Mouse (Mus musculus) intestine, embryonic 16.5 days (tissue): ENCODE measurements around the gene Tbx1. TPM values are rescaled to one million over a fixed set of nuclear protein-coding genes. Genes with fewer than 3 reads are reported as not detected.

ENCODE experiments used
- ATAC-seq: fragments of 200-750 bp; cut with Nextera tagmentation; 2 replicates; pipeline ENCODE4 v1.8.0; 2017; ENCODE audit warnings: moderate TSS enrichment, moderate library complexity
- H3K27ac ChIP-seq: fragments of 300-500 bp; sonication (generic); 2 replicates; pipeline ENCODE4 v1.5.1; 2014; ENCODE audit warnings: mild to moderate bottlenecking, low read length
- H3K27me3 ChIP-seq: fragments of 300-500 bp; sonication (generic); replicated peaks from 2 replicates; pipeline ENCODE4 v1.6.1; 2014; ENCODE audit warnings: low read length, control low read depth, mixed read lengths; ENCODE audit not compliant: control insufficient read depth, insufficient read depth
- H3K36me3 ChIP-seq: fragments of 300-500 bp; sonication (generic); 2 replicates; pipeline ENCODE4 v1.6.1; 2014; ENCODE audit warnings: low read length, control low read depth; ENCODE audit not compliant: control insufficient read depth, insufficient read depth
- H3K4me1 ChIP-seq: fragments of 300-500 bp; sonication (generic); 2 replicates; pipeline ENCODE4 v1.6.1; 2014; ENCODE audit warnings: low read length, control low read depth, mixed read lengths; ENCODE audit not compliant: control insufficient read depth, insufficient read depth
- H3K4me2 ChIP-seq: fragments of 300-500 bp; sonication (generic); 2 replicates; pipeline ENCODE4 v1.6.1; 2014; ENCODE audit warnings: low read depth, low read length, control low read depth
- H3K4me3 ChIP-seq: fragments of 300-500 bp; sonication (generic); 2 replicates; pipeline ENCODE4 v1.5.1; 2014; ENCODE audit warnings: mild to moderate bottlenecking, low read length
- H3K9ac ChIP-seq: fragments of 300-500 bp; sonication (generic); 2 replicates; pipeline ENCODE4 v1.6.1; 2014; ENCODE audit warnings: low read depth, low read length
- H3K9me3 ChIP-seq: fragments of 300-500 bp; sonication (generic); 2 replicates; pipeline ENCODE4 v1.6.1; 2016; ENCODE audit warnings: low read length, control low read depth; ENCODE audit not compliant: control insufficient read depth
- WGBS: fragments of 180-500 bp; shearing (Covaris S2); extraction: QIAGEN DNeasy Blood & Tissue Kit; methylation state at CpG from one replicate; pipeline ENCODE4 v1.1.7; 2014; 5-methylcytosine and 5-hydroxymethylcytosine counted together
- polyA plus RNA-seq: library from polyadenylated mRNA; unstranded; fragments of >200 nt; fragmentation: Nextera tagmentation; extraction: Ambion mirVana; gene quantifications from 2 replicates; pipeline ENCODE4 v1.2.1, GENCODE M21; 2015

The Tbx1 gene
- polyA plus RNA-seq, 1 experiment from 2014 or later = 0.09 TPM

DNA sequence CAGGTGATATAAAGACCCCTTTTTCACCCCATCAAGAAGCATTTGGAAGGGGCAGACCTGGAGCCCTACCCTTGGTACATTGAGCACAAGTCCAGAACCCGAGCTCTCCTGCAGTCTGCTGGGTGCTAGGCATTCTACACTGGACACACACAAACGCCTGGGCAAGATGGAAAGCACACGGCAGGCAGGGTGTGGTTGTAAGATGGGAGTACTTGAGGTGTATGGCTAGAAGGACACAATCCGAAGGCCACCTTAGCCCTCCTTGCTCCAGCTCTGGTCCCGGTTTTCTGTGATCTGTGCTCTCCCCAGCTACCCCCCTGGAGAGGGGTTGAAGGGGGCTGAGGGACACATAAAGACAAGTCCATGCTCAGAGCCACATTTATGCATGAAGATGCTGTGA is 39.8 kb upstream of the Tbx1 start:
- peak overlapping the region; percentile 34 for H3K27ac ChIP-seq
- H3K9me3 ChIP-seq = no peaks in the 10 kb centered on the region
- ATAC-seq = peak; percentile 6; the same call in 1 of the 2 replicates
- no peaks in the 10 kb centered on the region for H3K36me3 ChIP-seq
- WGBS = 51% methylated on average over 5 of the region's 5 CpGs
- H3K4me3 ChIP-seq = peak overlapping the region; percentile 81
- peak overlapping the region; percentile 93 for H3K4me2 ChIP-seq
- peak overlapping the region; percentile 90 for H3K9ac ChIP-seq
- peaks cover 9% of the 10 kb centered on the region for H3K27me3 ChIP-seq
- peaks cover 48% of the 10 kb centered on the region for H3K4me1 ChIP-seq

DNA sequence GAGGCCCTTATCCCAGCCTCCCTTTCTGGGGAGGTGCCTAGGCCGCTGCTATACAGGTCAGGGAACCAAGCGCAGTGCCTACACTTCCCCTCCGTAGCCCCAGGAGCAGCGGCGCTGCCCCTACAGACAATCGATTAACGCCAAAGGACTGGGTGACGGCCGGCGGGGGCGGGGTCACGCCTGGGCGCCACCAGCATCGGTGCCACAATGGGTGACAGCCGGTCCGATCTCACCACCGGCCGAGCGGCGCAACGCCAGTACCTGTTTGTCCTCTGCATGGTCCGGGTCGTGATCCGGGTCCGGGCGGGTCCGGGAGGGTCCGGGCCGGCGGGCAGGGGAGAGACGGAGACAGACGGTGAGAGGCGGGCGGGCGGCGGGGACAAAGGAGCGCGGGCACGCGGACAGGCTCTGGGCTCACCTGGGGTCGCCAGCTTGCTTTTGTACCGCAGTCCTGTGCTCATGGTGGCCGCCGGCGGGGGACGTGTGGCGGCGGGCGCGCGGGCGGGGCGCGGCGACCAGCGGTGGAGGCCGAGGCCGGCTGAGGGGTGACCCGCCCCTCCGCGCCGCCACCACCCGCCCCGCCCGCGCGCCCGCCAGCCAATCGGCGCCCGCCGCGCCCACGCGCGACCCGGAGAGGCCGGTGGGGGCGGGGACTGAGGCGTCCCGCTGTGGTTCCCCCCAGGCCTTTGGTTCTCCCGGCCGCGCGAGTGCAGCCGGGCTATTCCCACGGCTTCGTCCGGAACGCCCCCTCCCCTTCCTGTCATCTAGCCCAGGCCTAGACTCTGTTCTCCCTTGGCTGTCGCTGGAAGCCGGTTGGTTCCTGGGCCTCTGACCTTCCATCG is 39.1 kb upstream of the Tbx1 start, which contains the start of gene Sept5:
Sept5 (minus strand) TSS at position 565 of the 842 bp plus-strand sequence.
- H3K27ac ChIP-seq = peak within 1 kb of the TSS; percentile 57
- peak; percentile 62 for ATAC-seq
- no peaks in the 10 kb centered on the region for H3K9me3 ChIP-seq
- H3K27me3 ChIP-seq = peaks cover 14% of the 10 kb centered on the region
- H3K9ac ChIP-seq = peak within 1 kb of the TSS; percentile 90
- H3K4me2 ChIP-seq = peak within 1 kb of the TSS; percentile 93
- under 1% methylated on average over 63 of the region's 93 CpGs for WGBS
- H3K36me3 ChIP-seq = no peaks in the 10 kb centered on the region
- H3K4me1 ChIP-seq = peaks cover 48% of the 10 kb centered on the region
- peak within 1 kb of the TSS; percentile 81 for H3K4me3 ChIP-seq

DNA sequence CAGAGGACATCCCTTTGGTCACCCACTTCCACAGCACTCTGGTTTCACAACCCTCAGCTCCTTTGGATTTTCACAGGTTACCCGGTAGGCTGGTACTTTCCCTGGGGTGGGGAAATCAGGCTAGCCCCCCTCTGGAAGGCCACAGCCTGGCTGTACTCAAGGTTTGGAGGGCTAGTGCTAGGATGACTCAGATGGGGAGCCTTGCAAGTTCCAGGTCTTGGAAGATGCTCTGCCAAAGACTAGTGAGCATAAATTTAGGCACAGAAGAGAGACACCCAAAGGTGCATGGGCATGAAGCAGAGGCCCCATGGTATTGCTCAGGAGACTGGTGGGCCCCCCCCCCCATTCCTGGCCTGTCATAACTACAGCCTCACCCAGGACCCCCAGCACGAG is 38.5 kb upstream of the Tbx1 start:
- H3K4me2 ChIP-seq = peak overlapping the region; percentile 93
- 0 out of 2 replicates have a peak, but pooled peaks cover 3% of the 10 kb centered on the region for H3K36me3 ChIP-seq
- no peaks in the 10 kb centered on the region for H3K9me3 ChIP-seq
- H3K27me3 ChIP-seq = peaks cover 15% of the 10 kb centered on the region
- ATAC-seq = no peak
- peaks cover 48% of the 10 kb centered on the region for H3K4me1 ChIP-seq
- H3K4me3 ChIP-seq = peak overlapping the region; percentile 81
- H3K9ac ChIP-seq = peak overlapping the region; percentile 90
- peak overlapping the region; percentile 57 for H3K27ac ChIP-seq
- 38% methylated on average over 2 of the region's 2 CpGs for WGBS

DNA sequence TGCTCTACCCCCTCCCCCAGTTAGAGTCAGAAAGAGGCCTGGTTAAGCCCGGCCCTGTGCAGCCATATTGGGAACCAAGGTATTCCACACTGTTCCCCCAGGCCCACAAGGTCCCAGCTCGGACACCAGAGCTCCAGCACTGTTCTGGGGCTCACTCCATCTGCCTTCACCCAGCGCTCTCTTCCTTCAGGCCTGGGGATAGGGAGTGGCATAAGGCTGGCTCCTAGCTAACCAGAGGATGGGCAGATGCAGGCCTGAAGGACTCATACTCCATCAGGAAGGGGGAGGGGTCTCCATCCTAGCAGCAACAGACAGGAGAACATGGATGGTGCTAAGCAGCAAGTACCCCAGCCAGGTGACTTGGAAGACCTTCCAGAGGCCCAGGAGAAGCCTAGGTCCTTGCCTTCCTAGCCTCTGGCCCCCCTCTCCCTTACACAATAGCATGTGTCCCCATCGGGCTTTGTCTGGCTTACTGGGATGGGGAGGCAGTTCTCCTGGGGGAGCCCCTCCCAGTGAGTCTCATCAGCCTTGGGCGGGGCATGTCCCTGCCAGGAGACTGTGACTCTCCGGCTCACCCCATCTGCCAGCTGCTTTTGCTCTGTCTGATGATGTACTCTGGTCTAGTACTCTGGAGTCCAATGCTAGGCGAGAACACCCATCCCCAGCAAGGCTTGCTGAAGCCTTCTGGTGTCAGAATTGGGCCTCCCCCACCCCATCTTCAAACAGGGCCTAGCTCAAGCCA is 37.9 kb upstream of the Tbx1 start:
- Histone ChIP-seq H3K4me1 (peaks cover 46% of the 10 kb centered on the region), H3K27ac (peak overlapping the region; percentile 57), H3K36me3 (0 out of 2 replicates have a peak, but pooled peaks cover 3% of the 10 kb centered on the region), H3K9ac (peak overlapping the region; percentile 90), H3K4me3 (peak overlapping the region; percentile 81), H3K27me3 (peaks cover 21% of the 10 kb centered on the region), H3K9me3 (no peaks in the 10 kb centered on the region), H3K4me2 (peak overlapping the region; percentile 93)
- 63% methylated on average over 7 of the region's 7 CpGs for WGBS
- ATAC-seq = peak; percentile 26

DNA sequence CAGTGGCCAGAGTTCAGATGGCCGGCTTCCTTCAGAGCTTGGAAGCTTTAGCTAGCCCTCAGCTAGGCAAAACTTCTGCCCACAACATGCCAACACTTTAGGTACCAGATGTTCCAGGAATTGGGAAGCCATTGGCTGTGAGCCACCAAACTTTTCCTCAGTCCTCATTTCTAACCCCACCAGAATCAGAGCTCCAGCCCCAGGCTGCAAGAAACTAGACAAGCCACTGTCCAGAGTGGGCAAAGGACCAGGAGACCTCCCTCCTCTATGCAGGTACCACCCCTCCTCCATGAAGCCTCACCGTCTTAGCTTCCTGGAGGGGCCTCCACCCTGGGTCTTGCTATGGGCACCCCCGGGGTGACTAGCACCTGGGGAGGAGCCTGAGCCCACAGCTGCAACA is 36.7 kb upstream of the Tbx1 start:
- H3K4me1 ChIP-seq = peaks cover 36% of the 10 kb centered on the region
- 0 out of 2 replicates have a peak overlapping the region, but pooled peaks have one; percentile 90 for H3K9ac ChIP-seq
- H3K4me2 ChIP-seq = peak overlapping the region; percentile 93
- WGBS = 56% methylated on average over 3 of the region's 3 CpGs
- H3K4me3 ChIP-seq = peak overlapping the region; percentile 81
- H3K27ac ChIP-seq = no peak overlapping the region
- no peaks in the 10 kb centered on the region for H3K9me3 ChIP-seq
- ATAC-seq = no peak
- peaks cover 6% of the 10 kb centered on the region; the same call in 1 of the 2 replicates for H3K36me3 ChIP-seq
- H3K27me3 ChIP-seq = peaks cover 33% of the 10 kb centered on the region

DNA sequence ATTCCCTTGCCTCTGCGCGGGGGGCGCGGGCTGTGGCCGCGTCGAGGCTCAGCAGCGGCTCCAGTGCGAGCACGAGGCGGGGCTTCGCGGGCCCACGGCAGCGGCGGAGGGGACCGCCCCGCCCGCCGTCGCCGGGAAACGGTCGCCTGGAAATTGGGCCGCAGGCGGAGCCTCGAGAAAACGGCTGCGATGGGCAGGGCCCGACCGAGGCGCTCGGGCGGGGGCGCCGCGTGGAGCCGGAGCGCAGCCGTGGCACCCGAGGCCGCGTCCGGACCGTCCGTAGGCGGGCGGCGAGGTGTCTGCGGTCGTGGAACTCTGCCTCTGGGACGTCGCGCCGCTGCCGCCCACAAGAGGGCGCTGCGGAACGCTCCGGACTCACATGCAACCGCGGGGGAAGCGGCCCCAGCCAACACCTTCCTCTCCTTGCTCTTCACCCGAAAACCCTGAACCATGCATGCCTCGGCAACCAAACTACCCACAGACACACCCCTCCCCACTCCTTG is 36.0 kb upstream of the Tbx1 start, which contains the start of gene Gm49601:
Gm49601 (minus strand) TSS at position 52 of the 503 bp plus-strand sequence.
- WGBS = under 1% methylated on average over 65 of the region's 65 CpGs
- ATAC-seq = peak; percentile 32

DNA sequence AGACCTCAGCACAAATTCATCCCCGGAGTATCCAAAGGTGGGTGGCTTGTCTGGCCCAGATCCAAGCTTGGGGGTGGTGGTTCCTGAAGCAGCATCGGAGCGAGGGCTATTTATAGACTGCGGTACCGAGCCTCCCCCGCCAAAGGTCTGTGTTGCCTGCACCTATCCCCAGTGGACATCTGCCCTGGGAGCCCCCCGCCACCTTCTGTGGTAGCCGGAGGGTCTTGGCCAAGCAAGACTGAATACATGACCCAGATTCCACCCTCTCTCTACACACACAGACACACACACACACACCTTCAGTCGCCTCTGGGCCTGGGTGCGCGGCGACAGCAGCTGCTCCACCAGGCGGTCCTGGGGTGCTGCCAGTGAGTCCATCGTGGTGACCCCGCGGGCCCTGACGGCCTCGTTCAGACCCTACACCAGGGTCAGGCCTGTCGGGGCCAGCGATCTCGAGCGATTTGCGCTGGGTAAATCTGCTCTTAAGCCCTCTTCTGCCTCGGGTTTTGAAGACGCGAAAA is 35.4 kb upstream of the Tbx1 start:
- H3K27ac ChIP-seq = no peak overlapping the region
- peak overlapping the region; percentile 60 for H3K4me3 ChIP-seq
- H3K36me3 ChIP-seq = peaks cover 6% of the 10 kb centered on the region; the same call in 1 of the 2 replicates
- H3K9ac ChIP-seq = peak overlapping the region; percentile 63
- peak overlapping the region; percentile 93 for H3K4me2 ChIP-seq
- WGBS = 23% methylated on average over 26 of the region's 26 CpGs
- no peak for ATAC-seq
- H3K9me3 ChIP-seq = no peaks in the 10 kb centered on the region
- H3K27me3 ChIP-seq = peaks cover 46% of the 10 kb centered on the region
- H3K4me1 ChIP-seq = peaks cover 44% of the 10 kb centered on the region

More for the DNA sequence above, 36.0 kb upstream of the Tbx1 start, which contains the start of gene Gm49601:
- peaks cover 38% of the 10 kb centered on the region for H3K4me1 ChIP-seq
- peaks cover 40% of the 10 kb centered on the region for H3K27me3 ChIP-seq
- peak within 1 kb of the TSS; percentile 93 for H3K4me2 ChIP-seq
- H3K9me3 ChIP-seq = no peaks in the 10 kb centered on the region
- H3K4me3 ChIP-seq = peak within 1 kb of the TSS; percentile 81
- H3K27ac ChIP-seq = no peak within 1 kb of the TSS
- peak within 1 kb of the TSS; percentile 90 for H3K9ac ChIP-seq
- H3K36me3 ChIP-seq = peaks cover 6% of the 10 kb centered on the region; the same call in 1 of the 2 replicates

DNA sequence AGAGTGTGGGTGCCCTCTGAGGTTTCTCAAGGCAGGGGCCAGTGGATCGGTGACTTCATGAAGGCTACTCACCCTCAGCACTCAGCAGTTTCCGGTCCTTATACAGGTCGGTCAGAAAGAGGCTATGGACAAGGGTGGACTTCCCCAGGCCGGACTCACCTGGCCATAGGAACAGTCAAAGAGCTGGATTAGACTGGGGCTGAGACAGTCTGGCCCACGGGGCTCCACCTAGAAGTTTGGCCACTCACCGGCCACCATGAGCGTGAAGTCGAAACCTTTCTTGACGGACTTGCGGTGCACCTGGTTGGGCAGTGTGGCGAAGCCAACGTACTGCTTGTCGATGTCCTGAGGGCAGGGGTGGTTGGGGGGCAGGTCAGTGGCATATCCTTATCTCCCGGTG is 34.6 kb upstream of the Tbx1 start:
- Histone ChIP-seq H3K4me1 (peaks cover 46% of the 10 kb centered on the region), H3K9me3 (no peaks in the 10 kb centered on the region), H3K9ac (no peak overlapping the region), H3K4me2 (no peak overlapping the region), H3K27me3 (peaks cover 53% of the 10 kb centered on the region), H3K27ac (no peak overlapping the region), H3K4me3 (no peak overlapping the region), H3K36me3 (peaks cover 6% of the 10 kb centered on the region; the same call in 1 of the 2 replicates)
- no peak for ATAC-seq
- 66% methylated on average over 14 of the region's 14 CpGs for WGBS
